Mouse (Mus musculus): ENCODE results near the gene Ankrd16. TPM values are rescaled to one million over a fixed set of nuclear protein-coding genes. Genes with fewer than 3 reads are reported as not detected.

The Ankrd16 gene
- 78.9 and 84.6 TPM in 2 replicates for polyA plus RNA-seq (2012; rRNA removed)

- DNase-seq (ENCODE audit: low read depth): peak; percentile 99
These were observed at the start of gene Ankrd16, which contains the start of gene Fbh1 for GRCm38 (mm10) chr2:11777091-11778068. Gene Ankrd16 (plus strand): TSS chr2:11777876. Gene Fbh1 (minus strand): TSS chr2:11777582.

DNA sequence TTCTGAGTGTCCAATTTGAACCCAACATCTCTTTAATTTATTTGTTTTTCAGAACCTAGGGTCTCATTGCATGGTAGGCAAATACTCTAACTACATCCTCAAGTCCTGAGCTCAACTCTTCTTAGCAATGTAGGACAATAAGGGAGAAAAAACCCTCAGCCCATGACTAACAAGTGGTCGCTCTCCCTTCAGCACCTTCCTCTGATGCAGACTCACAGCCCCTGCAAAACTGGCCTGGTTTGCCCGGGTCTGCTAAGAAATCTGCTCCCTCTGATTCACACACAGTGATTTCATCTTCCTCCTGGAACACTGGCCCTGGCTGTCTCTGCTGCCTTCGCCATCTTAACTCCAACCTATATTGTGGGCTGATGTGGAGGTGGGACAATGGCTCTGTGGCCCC lies 48.6 kb upstream of the Ankrd16 start:
- DNase-seq (ENCODE audit: low read depth): no peak

- no peak for DNase-seq (ENCODE audit: low read depth)
These were observed 44.7 kb upstream of the Ankrd16 start for GRCm38 (mm10) chr2:11732978-11733377.

- no peak for DNase-seq (ENCODE audit: low read depth)
These were observed 41.8 kb upstream of the Ankrd16 start for GRCm38 (mm10) chr2:11735853-11736252.

DNA sequence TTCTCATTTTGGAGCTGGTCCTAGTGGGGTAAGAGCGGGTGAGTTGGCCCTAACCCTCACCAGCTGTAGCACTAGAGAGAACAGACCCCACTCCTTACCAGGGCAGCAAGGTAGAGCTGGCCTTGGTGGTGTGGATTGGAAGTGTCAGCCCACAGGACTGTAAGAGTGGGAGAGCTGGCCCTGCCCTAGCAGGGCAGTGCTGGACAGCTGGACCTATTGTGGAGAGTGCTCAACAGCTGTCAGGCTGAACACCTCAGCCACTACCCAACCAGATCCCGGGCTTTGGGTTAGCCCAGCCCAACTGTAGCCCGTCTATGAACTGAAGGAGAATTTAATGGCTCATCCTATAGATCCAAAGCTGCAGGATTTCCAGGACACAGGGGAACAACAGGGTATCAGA lies 38.9 kb upstream of the Ankrd16 start:
- DNase-seq (ENCODE audit: low read depth): no peak

- no peak for DNase-seq (ENCODE audit: low read depth)
These were observed 38.1 kb upstream of the Ankrd16 start for GRCm38 (mm10) chr2:11739516-11740051.

- peak; percentile 77 for DNase-seq (ENCODE audit: low read depth)
These were observed 15.1 kb upstream of the Ankrd16 start for GRCm38 (mm10) chr2:11762541-11762940.

- no peak for DNase-seq (ENCODE audit: low read depth)
These were observed 12.0 kb upstream of the Ankrd16 start for GRCm38 (mm10) chr2:11765694-11766093.

- no peak for DNase-seq (ENCODE audit: low read depth)
These were observed 11.1 kb upstream of the Ankrd16 start for GRCm38 (mm10) chr2:11766485-11767160.

GRCm38 (mm10) chr2:11767161-11767545 lies 10.5 kb upstream of the Ankrd16 start:
- no peak for DNase-seq (ENCODE audit: low read depth)

GRCm38 (mm10) chr2:11771701-11772100 lies 6.0 kb upstream of the Ankrd16 start:
- no peak for DNase-seq (ENCODE audit: low read depth)

GRCm38 (mm10) chr2:11772401-11772800 lies 5.3 kb upstream of the Ankrd16 start:
- DNase-seq (ENCODE audit: low read depth): no peak

- DNase-seq (ENCODE audit: low read depth): no peak
These were observed 3.2 kb upstream of the Ankrd16 start for GRCm38 (mm10) chr2:11774426-11774825.

GRCm38 (mm10) chr2:11775121-11775520 lies 2.6 kb upstream of the Ankrd16 start:
- DNase-seq (ENCODE audit: low read depth): no peak

- DNase-seq (ENCODE audit: low read depth): no peak
These were observed 1.3 kb upstream of the Ankrd16 start for GRCm38 (mm10) chr2:11776415-11776814.

DNA sequence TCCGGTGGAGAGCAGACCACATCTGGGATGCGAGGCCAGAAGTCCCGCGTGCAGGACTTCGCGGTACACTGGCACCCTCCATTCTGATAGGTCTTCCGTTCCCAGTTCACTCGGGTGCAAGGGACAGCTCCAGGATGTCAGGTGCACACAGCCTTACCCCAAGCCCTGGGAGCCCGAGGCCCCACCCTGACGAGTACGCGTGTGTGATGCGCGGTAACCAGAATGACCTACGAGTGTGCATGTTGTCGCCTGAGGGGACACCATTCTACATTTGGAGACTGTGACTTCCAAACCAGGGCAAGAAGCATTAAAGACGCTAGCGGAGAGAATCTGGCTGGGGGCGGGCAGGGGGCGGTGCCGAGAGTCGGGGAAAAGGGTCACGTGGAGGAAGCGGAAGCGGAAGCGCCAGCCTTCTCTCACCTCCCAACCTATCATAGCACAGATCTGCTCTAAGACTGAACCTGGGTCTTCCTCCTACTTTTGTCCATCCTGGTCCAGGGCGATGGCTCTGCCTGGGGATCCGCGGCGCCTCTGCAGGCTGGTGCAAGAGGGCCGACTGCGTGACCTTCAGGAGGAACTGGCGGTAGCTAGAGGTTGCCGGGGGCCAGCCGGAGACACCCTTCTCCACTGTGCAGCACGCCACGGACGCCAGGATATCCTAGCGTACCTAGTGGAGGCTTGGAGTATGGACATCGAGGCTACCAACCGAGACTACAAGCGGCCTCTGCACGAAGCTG lies 579 bp downstream of the Ankrd16 start:
- DNase-seq (ENCODE audit: low read depth): peak; percentile 51

GRCm38 (mm10) chr2:11784159-11784558 lies 6.5 kb downstream of the Ankrd16 start:
- DNase-seq (ENCODE audit: low read depth): no peak

DNA sequence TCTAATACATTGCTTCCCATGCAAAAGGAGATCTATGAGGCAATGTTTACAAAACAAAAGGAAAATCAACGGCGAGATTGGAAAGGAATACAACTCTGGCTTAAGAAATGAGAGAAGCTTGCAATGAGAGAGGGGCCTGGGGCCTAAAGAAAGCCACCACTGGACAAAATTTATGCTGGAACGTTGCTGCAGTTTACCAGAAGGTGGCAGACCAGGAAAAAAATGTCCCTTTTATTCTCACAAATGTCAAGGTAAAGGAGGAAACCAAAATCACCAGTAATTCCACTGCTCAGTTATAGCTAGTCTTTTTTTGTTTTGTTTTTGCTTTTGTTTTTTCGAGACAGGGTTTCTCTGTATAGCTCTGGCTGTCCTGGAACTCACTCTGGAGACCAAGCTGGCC lies 17.0 kb downstream of the Ankrd16 start:
- no peak for DNase-seq (ENCODE audit: low read depth)

- no peak for DNase-seq (ENCODE audit: low read depth)
These were observed 20.3 kb downstream of the Ankrd16 start for GRCm38 (mm10) chr2:11797930-11798364.

- no peak for DNase-seq (ENCODE audit: low read depth)
These were observed 23.7 kb downstream of the Ankrd16 start for GRCm38 (mm10) chr2:11801299-11801930.

Measured in gonadal fat pad, adult 2 months (tissue).